Mouse (Mus musculus) spleen, postnatal 10 days (tissue): Measurements from ENCODE around the gene Cyb5d1.
A peak's percentile ranks its signal among the peaks of the same experiment; 100 is the strongest.

Source experiments
- DNase-seq, 2 experiments: peaks; one replicate each; pipeline ENCODE4 v3.0.0; 2021 to 2022; ENCODE audit warnings: low spot score in 2 of 2

The Cyb5d1 gene

GRCm38 (mm10) chr11:69403691-69404594 lies 8.5 kb upstream of the Cyb5d1 start:
- no peak for DNase-seq

- no peak for DNase-seq
These were observed 6.6 kb upstream of the Cyb5d1 start for GRCm38 (mm10) chr11:69401987-69402386.

DNA sequence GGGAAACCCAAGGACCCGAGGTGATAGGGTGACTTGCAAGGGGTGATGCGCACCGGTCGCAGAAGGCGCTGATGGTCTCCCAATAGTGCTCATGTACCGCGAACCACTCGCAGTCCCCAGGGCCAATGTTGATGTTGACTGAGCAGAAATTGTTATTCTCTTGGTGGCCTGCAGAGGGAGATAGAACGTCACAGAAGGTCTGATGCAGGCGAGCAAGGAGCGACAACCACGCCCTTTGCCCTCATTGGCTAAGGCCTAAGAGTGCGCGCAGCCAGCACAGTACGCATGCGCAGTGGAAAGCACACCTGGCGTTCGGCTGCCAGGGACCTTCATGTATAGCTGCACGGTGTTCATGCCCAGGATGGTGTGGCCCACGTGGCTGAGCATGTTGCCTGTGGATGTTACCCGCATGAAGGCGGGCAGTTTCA lies 5.8 kb upstream of the Cyb5d1 start:
- peak; percentile 74 to 89 for DNase-seq

DNA sequence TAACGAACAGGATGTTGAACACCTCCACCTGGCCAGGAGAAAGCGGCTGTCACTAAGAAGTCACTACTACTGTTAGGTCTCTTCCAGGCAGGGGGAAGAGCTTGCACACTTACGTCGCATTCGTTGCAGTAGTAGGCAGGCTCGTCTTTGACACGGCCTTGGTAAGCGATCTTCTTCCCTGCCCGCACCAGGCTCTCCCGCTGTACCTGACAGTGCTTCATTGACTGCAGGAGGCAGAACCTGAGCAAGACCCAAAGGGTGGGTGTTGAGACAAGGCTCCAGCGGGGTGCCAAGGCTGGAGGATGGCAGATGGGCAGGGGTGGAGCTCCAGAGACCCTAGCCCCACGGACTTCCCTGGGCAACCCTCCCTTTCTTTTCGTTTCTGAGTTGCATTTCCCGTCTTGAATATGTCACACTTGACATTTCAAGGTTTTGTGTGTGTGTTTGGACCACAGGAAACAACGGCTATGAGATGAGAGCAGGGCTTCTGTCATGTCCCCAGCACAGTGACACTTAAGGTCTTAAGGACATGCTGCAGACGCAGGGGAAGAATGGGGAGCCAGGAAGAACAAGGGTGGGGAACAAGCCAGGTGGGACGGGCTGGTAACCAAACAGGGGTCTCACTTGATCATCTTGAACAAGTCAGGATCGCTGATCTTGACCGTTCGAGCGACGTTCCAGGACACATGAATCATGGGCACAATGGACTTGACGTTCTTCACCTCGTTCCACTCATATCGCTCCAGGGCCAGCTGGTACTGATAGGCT lies 4.8 kb upstream of the Cyb5d1 start:
- DNase-seq, result no peak

- no peak for DNase-seq
These were observed 4.0 kb upstream of the Cyb5d1 start for GRCm38 (mm10) chr11:69399201-69400082.

- no peak for DNase-seq
These were observed 3.2 kb upstream of the Cyb5d1 start for GRCm38 (mm10) chr11:69398486-69399200.

- DNase-seq, result no peak
These were observed 2.6 kb upstream of the Cyb5d1 start, which contains the start of gene Tmem88 for GRCm38 (mm10) chr11:69398059-69398458. Gene Tmem88 (minus strand): TSS chr11:69398234.

DNA sequence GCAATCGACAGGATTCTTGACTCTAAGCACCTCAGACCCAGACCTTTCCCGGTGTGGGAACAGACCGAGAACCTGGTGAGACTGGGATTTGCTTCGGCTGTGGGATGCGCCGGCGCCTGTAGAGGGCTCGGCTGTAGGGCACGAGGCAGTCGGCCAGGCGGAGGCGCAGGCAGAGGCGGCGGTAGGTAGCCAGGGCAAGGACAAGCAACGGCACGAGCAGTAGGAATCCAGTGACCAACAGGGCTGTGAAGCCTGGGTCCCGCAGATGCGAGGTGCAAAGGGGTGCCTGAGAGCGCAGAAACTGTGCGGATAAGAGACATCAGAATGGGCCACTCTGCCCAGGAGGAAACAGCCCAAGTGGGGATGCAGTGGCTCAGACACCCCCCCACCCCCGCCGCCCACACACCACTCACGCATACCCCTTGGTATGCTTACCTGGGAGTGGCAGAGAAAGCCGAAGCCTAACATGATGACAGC lies 2.2 kb upstream of the Cyb5d1 start:
- DNase-seq, result no peak

DNA sequence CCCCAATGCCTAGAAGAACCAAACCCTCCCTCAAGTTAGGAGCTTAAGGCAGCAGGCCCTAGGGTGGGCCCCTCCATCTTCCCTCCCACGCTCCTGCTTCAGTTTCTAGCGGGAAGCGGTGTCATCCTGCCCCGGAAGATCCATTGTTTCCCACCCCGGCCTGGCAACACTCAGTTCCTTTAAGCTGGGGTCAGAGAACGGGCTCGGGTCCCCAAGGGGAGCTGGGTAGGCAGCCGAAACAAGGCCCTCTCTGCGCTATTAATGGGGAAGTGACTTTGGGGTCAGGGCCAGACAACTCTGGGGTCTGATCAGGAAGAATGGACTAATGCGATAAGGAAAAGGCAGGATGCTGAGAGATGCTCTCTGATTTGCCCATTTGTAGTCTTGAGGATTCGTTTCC lies 1.3 kb upstream of the Cyb5d1 start:
- DNase-seq, result peak in 1 of 2 experiments; percentile 12

DNA sequence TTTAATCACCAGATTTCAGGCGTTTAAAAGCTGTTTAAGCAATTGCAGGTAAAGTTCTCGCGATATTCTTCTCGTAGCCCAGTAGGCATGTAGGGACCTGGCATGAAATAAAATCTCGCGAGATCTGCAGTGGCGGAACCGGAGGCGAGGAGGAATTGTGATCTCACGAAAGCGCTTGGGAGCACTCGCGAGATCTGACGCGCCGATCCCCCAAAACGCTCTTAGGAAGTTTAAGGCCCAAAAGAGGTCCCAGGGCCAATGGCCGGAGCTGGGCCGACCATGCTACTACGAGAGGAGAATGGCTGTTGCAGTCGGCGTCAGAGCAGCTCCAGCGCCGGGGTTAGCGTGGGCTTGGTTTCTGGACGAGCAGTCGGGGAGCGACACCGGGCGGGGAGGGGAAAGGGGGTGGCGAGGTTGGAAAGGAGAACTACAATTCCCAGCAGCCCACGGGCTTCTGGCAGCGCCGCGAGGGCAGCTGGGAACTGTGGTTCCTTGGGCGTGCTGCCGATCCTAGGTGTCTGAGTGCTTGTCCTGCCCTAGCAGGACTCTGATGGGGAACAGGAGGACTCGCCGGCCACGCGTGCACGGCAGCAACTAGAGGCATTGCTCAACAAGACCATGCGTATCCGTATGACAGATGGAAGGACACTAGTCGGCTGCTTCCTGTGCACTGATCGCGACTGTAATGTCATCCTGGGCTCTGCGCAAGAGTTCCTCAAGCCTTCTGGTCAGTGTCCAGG lies 373 bp upstream of the Cyb5d1 start:
- peak; percentile 95 to 97 for DNase-seq

- DNase-seq, result peak in 1 of 2 experiments; percentile 45
These were observed 752 bp downstream of the Cyb5d1 start for GRCm38 (mm10) chr11:69394591-69395167.

- DNase-seq, result peak; percentile 69 to 80
These were observed 4.9 kb downstream of the Cyb5d1 start for GRCm38 (mm10) chr11:69390400-69391034.

- peak; percentile 11 to 15 for DNase-seq
These were observed 5.7 kb downstream of the Cyb5d1 start for GRCm38 (mm10) chr11:69389531-69390399.

- DNase-seq, result no peak
These were observed 6.8 kb downstream of the Cyb5d1 start for GRCm38 (mm10) chr11:69388680-69389079.

DNA sequence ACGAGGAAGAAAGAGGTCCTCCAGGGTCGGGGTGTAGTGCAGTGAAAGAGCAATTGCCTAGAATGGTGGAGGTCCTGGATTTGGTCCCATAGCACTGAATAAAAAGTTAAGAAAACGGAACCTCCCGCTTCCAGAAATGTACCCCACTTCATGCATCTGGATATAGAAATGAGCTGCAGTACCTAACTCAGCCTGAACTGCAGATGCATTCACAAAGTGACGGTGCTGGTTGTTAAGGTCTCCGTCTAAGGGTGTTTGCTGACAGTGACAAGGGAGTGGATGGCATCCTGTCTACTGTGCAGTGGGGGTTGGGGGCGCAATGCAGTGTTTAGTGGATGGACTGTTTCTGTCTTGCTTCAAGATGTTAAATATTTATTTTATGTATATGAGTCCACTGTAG lies 8.7 kb downstream of the Cyb5d1 start:
- DNase-seq, result no peak

- DNase-seq, result no peak
These were observed 10.5 kb downstream of the Cyb5d1 start for GRCm38 (mm10) chr11:69384979-69385378.

GRCm38 (mm10) chr11:69382478-69383105 lies 12.8 kb downstream of the Cyb5d1 start:
- no peak for DNase-seq

GRCm38 (mm10) chr11:69381356-69381755 lies 14.1 kb downstream of the Cyb5d1 start:
- DNase-seq, result no peak
